Mouse (Mus musculus): ENCODE data around the gene Mthfsl. TPM values are rescaled to one million over a fixed set of nuclear protein-coding genes. Genes with fewer than 3 reads are reported as not detected.
"Not testable (repeated sequence)": the region's sequence is repeated elsewhere in the genome, so short reads cannot be mapped to it uniquely, and the experiment has no call there.

Gene Mthfsl
- polyA plus RNA-seq, 1 experiment from 2014 or later: 37.1 TPM

DNA sequence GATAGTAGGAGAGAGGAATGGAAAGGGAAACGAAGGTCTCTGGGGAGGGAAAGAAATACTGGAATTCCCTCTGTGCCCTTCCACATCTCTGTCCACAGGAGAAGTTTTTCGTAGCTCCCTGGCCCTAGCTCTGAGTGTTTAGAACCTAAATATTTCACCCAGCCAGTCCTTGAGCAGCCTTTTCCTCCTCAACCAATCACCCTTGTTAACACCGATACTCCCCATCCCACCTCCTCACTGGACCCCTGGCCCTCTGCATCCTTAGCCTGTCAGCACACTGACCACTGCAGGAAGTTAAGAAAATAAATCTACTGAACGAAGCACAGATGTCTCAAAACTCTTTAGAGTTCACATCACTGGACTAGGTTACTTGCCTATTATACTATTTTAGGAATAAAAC, 13.4 kb downstream of the Mthfsl start:
- ATAC-seq (ENCODE audit: low FRiP score) (no peak), DNase-seq (ENCODE audit: low spot score) (no peak)
- no peak overlapping the region for H3K4me2 ChIP-seq (replicated peaks)
- no peaks in the 10 kb centered on the region for H3K27me3 ChIP-seq (ENCODE audit: control insufficient read depth, insufficient read depth, low read length)
- WGBS: 77% methylated on average over 4 of the region's 4 CpGs
- no peaks in the 10 kb centered on the region for H3K9me3 ChIP-seq (ENCODE audit: control insufficient read depth, low read length)
- no peaks in the 10 kb centered on the region for H3K36me3 ChIP-seq (replicated peaks; ENCODE audit: control insufficient read depth, insufficient read depth)
- H3K4me1 ChIP-seq (replicated peaks; ENCODE audit: control insufficient read depth, insufficient read depth, low read length): no peaks in the 10 kb centered on the region
- no peak overlapping the region for H3K4me3 ChIP-seq (replicated peaks; ENCODE audit: low read length)
- H3K9ac ChIP-seq: no peak overlapping the region
- no peak overlapping the region for H3K27ac ChIP-seq

DNA sequence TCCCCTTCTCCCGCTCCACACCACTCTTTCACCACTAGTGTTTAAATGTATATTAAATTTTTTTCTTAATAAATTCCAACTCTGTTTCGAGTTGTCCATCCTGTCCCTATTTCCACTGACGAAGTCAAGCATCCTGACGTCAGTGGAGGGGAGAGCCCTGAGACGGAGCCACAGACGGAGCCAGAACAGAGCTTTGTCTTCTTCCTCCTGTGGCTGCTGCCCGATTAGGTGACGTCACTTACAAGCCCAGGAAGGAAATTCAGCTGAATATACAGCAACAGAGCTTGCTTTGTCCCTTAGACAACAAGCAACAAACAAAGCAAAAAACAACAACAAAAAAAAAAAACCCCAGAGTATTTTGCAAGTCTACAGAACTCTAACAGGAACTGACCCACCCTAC, 14.9 kb downstream of the Mthfsl start:
- not testable (repeated sequence) for H3K4me2 ChIP-seq (replicated peaks); ATAC-seq (ENCODE audit: low FRiP score); H3K27me3 ChIP-seq (ENCODE audit: control insufficient read depth, insufficient read depth, low read length); H3K4me1 ChIP-seq (replicated peaks; ENCODE audit: control insufficient read depth, insufficient read depth, low read length); H3K36me3 ChIP-seq (replicated peaks; ENCODE audit: control insufficient read depth, insufficient read depth); H3K9me3 ChIP-seq (ENCODE audit: control insufficient read depth, low read length); H3K4me3 ChIP-seq (replicated peaks; ENCODE audit: low read length); H3K9ac ChIP-seq; H3K27ac ChIP-seq; DNase-seq (ENCODE audit: low spot score)
- WGBS: 76% methylated on average over 8 of the region's 8 CpGs

- not testable (repeated sequence) for ATAC-seq (ENCODE audit: low FRiP score); H3K36me3 ChIP-seq (replicated peaks; ENCODE audit: control insufficient read depth, insufficient read depth); H3K27me3 ChIP-seq (ENCODE audit: control insufficient read depth, insufficient read depth, low read length); DNase-seq (ENCODE audit: low spot score); H3K4me2 ChIP-seq (replicated peaks); H3K9ac ChIP-seq; H3K27ac ChIP-seq; H3K9me3 ChIP-seq (ENCODE audit: control insufficient read depth, low read length); H3K4me3 ChIP-seq (replicated peaks; ENCODE audit: low read length); H3K4me1 ChIP-seq (replicated peaks; ENCODE audit: control insufficient read depth, insufficient read depth, low read length)
- WGBS: no CpG with 5 or more reads among the region's 2 CpGs
Observed at GRCm38 (mm10) chr9:88698746-88699145, 21.4 kb downstream of the Mthfsl start.

- not testable (repeated sequence) for H3K9me3 ChIP-seq (ENCODE audit: control insufficient read depth, low read length); H3K4me1 ChIP-seq (replicated peaks; ENCODE audit: control insufficient read depth, insufficient read depth, low read length); H3K27me3 ChIP-seq (ENCODE audit: control insufficient read depth, insufficient read depth, low read length); H3K4me3 ChIP-seq (replicated peaks; ENCODE audit: low read length); DNase-seq (ENCODE audit: low spot score); H3K27ac ChIP-seq; H3K36me3 ChIP-seq (replicated peaks; ENCODE audit: control insufficient read depth, insufficient read depth); H3K4me2 ChIP-seq (replicated peaks); ATAC-seq (ENCODE audit: low FRiP score); H3K9ac ChIP-seq
- 83% methylated on average over 2 of the region's 2 CpGs for WGBS
Observed at GRCm38 (mm10) chr9:88691307-88691706, 28.8 kb downstream of the Mthfsl start.

GRCm38 (mm10) chr9:88689451-88689850, 30.6 kb downstream of the Mthfsl start:
- not testable (repeated sequence) for DNase-seq (ENCODE audit: low spot score); H3K27ac ChIP-seq; H3K4me3 ChIP-seq (replicated peaks; ENCODE audit: low read length); H3K4me2 ChIP-seq (replicated peaks); H3K36me3 ChIP-seq (replicated peaks; ENCODE audit: control insufficient read depth, insufficient read depth); H3K4me1 ChIP-seq (replicated peaks; ENCODE audit: control insufficient read depth, insufficient read depth, low read length); ATAC-seq (ENCODE audit: low FRiP score); H3K9ac ChIP-seq; H3K9me3 ChIP-seq (ENCODE audit: control insufficient read depth, low read length); H3K27me3 ChIP-seq (ENCODE audit: control insufficient read depth, insufficient read depth, low read length)
- 83% methylated on average over 3 of the region's 3 CpGs for WGBS

- not testable (repeated sequence) for H3K27ac ChIP-seq; H3K4me3 ChIP-seq (replicated peaks; ENCODE audit: low read length); H3K9me3 ChIP-seq (ENCODE audit: control insufficient read depth, low read length); H3K27me3 ChIP-seq (ENCODE audit: control insufficient read depth, insufficient read depth, low read length); ATAC-seq (ENCODE audit: low FRiP score); DNase-seq (ENCODE audit: low spot score); H3K4me2 ChIP-seq (replicated peaks); H3K36me3 ChIP-seq (replicated peaks; ENCODE audit: control insufficient read depth, insufficient read depth); H3K4me1 ChIP-seq (replicated peaks; ENCODE audit: control insufficient read depth, insufficient read depth, low read length); H3K9ac ChIP-seq
- WGBS: 96% methylated on average over 1 of the region's 1 CpGs
Observed at GRCm38 (mm10) chr9:88686719-88687118, 33.4 kb downstream of the Mthfsl start.

DNA sequence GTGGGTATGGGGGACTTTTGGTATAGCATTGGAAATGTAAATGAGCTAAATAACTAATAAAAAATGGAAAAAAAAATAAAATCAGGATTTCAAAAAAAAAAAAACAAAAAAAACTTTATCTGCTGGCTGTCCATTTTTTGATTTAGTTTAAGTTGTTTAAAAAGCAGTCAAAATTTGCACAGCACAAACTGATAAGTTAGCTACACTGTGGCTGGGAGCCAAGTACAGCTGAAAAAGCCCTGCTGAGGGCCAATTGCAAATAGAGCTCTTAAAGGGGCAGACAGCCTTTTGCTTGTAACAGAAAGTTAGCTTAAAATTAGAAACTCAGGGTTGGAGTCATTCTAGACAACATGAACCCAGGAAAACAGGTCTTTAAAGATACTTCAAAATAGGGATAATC, 61.8 kb downstream of the Mthfsl start:
- not testable (repeated sequence) for H3K4me2 ChIP-seq (replicated peaks); H3K9me3 ChIP-seq (ENCODE audit: control insufficient read depth, low read length); H3K36me3 ChIP-seq (replicated peaks; ENCODE audit: control insufficient read depth, insufficient read depth); H3K9ac ChIP-seq; DNase-seq (ENCODE audit: low spot score); ATAC-seq (ENCODE audit: low FRiP score); H3K4me3 ChIP-seq (replicated peaks; ENCODE audit: low read length); H3K27me3 ChIP-seq (ENCODE audit: control insufficient read depth, insufficient read depth, low read length); H3K27ac ChIP-seq; H3K4me1 ChIP-seq (replicated peaks; ENCODE audit: control insufficient read depth, insufficient read depth, low read length)

GRCm38 (mm10) chr9:88650742-88651141, 69.4 kb downstream of the Mthfsl start:
- WGBS: 98% methylated on average over 11 of the region's 15 CpGs

More at GRCm38 (mm10) chr9:88650742-88651141, 69.4 kb downstream of the Mthfsl start:
- not testable (repeated sequence) for H3K27me3 ChIP-seq (ENCODE audit: control insufficient read depth, insufficient read depth, low read length); H3K27ac ChIP-seq; H3K9ac ChIP-seq; H3K4me2 ChIP-seq (replicated peaks); H3K4me1 ChIP-seq (replicated peaks; ENCODE audit: control insufficient read depth, insufficient read depth, low read length); H3K9me3 ChIP-seq (ENCODE audit: control insufficient read depth, low read length); H3K4me3 ChIP-seq (replicated peaks; ENCODE audit: low read length); DNase-seq (ENCODE audit: low spot score); H3K36me3 ChIP-seq (replicated peaks; ENCODE audit: control insufficient read depth, insufficient read depth); ATAC-seq (ENCODE audit: low FRiP score)

All from hindbrain, embryonic 14.5 days (tissue).